Mouse (Mus musculus): ENCODE results near the gene Ifrd2.

GRCm38 (mm10) chr9:107620954-107621353 is 33.5 kb downstream of the Ifrd2 start:
- no peak for TF ChIP-seq CTCF (IDR thresholded peaks at IDR 0.05; ENCODE audit: low read depth)
- TF ChIP-seq EP300 (IDR thresholded peaks at IDR 0.05; ENCODE audit: low read depth), result no peak

Data from liver, embryonic 14.5 days (tissue).